ENCODE assay signal across 9 mouse cellular contexts in genomic region chr6:91598942-91599341, GRCm38 (mm10).
DNase-seq lines count a peak whose midpoint lies in the region; ATAC-seq and TF ChIP-seq lines count a peak whose summit lies in the region.
"Had no signal": no experiment of that assay in that cellular context is flagged by ENCODE, and none has a peak within 500 bp of the region (broad histone marks: within the 10 kb centered on the region; RNA-seq: fewer than 3 reads in every experiment).

No protein-coding gene starts in this region.

- H3K9ac ChIP-seq in embryonic facial prominence, embryonic 14.5 days (ENCODE audit: low read depth, low read length) = no peak overlapping the region
- H3K9ac ChIP-seq in heart, postnatal 0 days (replicated peaks; ENCODE audit: low read depth, low read length) = no peak overlapping the region
- H3K9ac ChIP-seq in forebrain, embryonic 15.5 days (replicated peaks) = no peak overlapping the region
- H3K9ac ChIP-seq: liver, embryonic 13.5 days had no signal

- TF ChIP-seq EP300 in heart, postnatal 0 days (IDR thresholded peaks at IDR 0.05; ENCODE audit: low read depth) = peak; percentile 96

- H3K4me3 ChIP-seq in embryonic facial prominence, embryonic 14.5 days (ENCODE audit: low read depth, low read length) = no peak overlapping the region
- H3K4me3 ChIP-seq in heart, postnatal 0 days (ENCODE audit: low read depth, low read length) = no peak overlapping the region
- H3K4me3 ChIP-seq in forebrain, embryonic 15.5 days = no peak overlapping the region
- H3K4me3 ChIP-seq: liver, embryonic 13.5 days had no signal

- no peaks in the 10 kb centered on the region for H3K36me3 ChIP-seq in embryonic facial prominence, embryonic 14.5 days (ENCODE audit: control insufficient read depth, insufficient read depth, low read length)
- no peaks in the 10 kb centered on the region for H3K36me3 ChIP-seq in heart, postnatal 0 days (replicated peaks; ENCODE audit: control insufficient read depth, insufficient read depth, low read length)
- no peaks in the 10 kb centered on the region for H3K36me3 ChIP-seq in forebrain, embryonic 15.5 days
- H3K36me3 ChIP-seq: liver, embryonic 13.5 days had no signal

- H3K9me3 ChIP-seq in embryonic facial prominence, embryonic 14.5 days (ENCODE audit: control insufficient read depth, low read length) = no peaks in the 10 kb centered on the region
- H3K9me3 ChIP-seq in heart, postnatal 0 days (replicated peaks; ENCODE audit: control insufficient read depth, low read length) = no peaks in the 10 kb centered on the region
- H3K9me3 ChIP-seq in forebrain, embryonic 15.5 days = no peaks in the 10 kb centered on the region
- H3K9me3 ChIP-seq: liver, embryonic 13.5 days had no signal

- peak; percentile 96 for DNase-seq in 3134 (ENCODE audit: extremely low read depth, insufficient read length, low spot score)
- DNase-seq in Muller cell, postnatal 12 days (ENCODE audit: inconsistent ontology term) = peak; percentile 97
- DNase-seq in embryonic facial prominence, embryonic 14.5 days (ENCODE audit: low spot score) = peak; percentile 62
- DNase-seq in heart, postnatal 0 days (ENCODE audit: low spot score) = peak; percentile 87
- DNase-seq in left cerebral cortex, adult 11 months (ENCODE audit: low spot score) = peak; percentile 72
- DNase-seq: liver, embryonic 13.5 days had no signal

- no peak overlapping the region for H3K27ac ChIP-seq in embryonic facial prominence, embryonic 14.5 days (replicated peaks; ENCODE audit: low read depth, low read length)
- H3K27ac ChIP-seq in heart, postnatal 0 days (ENCODE audit: low read depth) = peak overlapping the region; percentile 46; the same call in 1 of the 2 replicates
- H3K27ac ChIP-seq in forebrain, embryonic 15.5 days (replicated peaks) = no peak overlapping the region
- H3K27ac ChIP-seq: liver, embryonic 13.5 days had no signal

- peak; percentile 20; the same call in 1 of the 2 replicates for TF ChIP-seq CTCF in heart, postnatal 0 days (IDR thresholded peaks at IDR 0.05; ENCODE audit: low read depth)

- no peaks in the 10 kb centered on the region for H3K27me3 ChIP-seq in embryonic facial prominence, embryonic 14.5 days (replicated peaks; ENCODE audit: control insufficient read depth, insufficient read depth, low read length)
- H3K27me3 ChIP-seq in heart, postnatal 0 days (ENCODE audit: control insufficient read depth, insufficient read depth, low read length) = no peaks in the 10 kb centered on the region
- H3K27me3 ChIP-seq in forebrain, embryonic 15.5 days = no peaks in the 10 kb centered on the region
- H3K27me3 ChIP-seq: liver, embryonic 13.5 days had no signal

- WGBS in embryonic facial prominence, embryonic 14.5 days = 49% methylated on average over 10 of the region's 10 CpGs
- 18% methylated on average over 10 of the region's 10 CpGs for WGBS in heart, postnatal 0 days
- WGBS in forebrain, embryonic 15.5 days = 56% methylated on average over 10 of the region's 10 CpGs

- peak; percentile 67 for ATAC-seq in embryonic facial prominence, embryonic 14.5 days (ENCODE audit: low read depth)
- peak; percentile 95 for ATAC-seq in heart, postnatal 0 days (ENCODE audit: insufficient read depth, low read depth)
- 0 out of 2 replicates have a peak, but pooled peaks have one; percentile 31 for ATAC-seq in monocyte, adult 5-6 weeks (replicated peaks; ENCODE audit: insufficient number of reproducible peaks, low FRiP score, low TSS enrichment, poor library complexity, severe bottlenecking)
- ATAC-seq in granulocyte monocyte progenitor cell, adult 5-6 weeks (replicated peaks; ENCODE audit: poor library complexity, severe bottlenecking) = no peak
- no peak for ATAC-seq in forebrain, embryonic 15.5 days (replicated peaks)

- peaks cover 8% of the 10 kb centered on the region for H3K4me1 ChIP-seq in embryonic facial prominence, embryonic 14.5 days (ENCODE audit: control insufficient read depth, insufficient read depth, low read length)
- peaks cover 7% of the 10 kb centered on the region; the same call in 1 of the 2 replicates for H3K4me1 ChIP-seq in heart, postnatal 0 days (ENCODE audit: control insufficient read depth, insufficient read depth)
- no peaks in the 10 kb centered on the region for H3K4me1 ChIP-seq in forebrain, embryonic 15.5 days
- H3K4me1 ChIP-seq: liver, embryonic 13.5 days had no signal

- H3K4me2 ChIP-seq in embryonic facial prominence, embryonic 14.5 days (ENCODE audit: low read depth, low read length) = no peak overlapping the region
- H3K4me2 ChIP-seq in heart, postnatal 0 days (ENCODE audit: low read depth, low read length) = no peak overlapping the region
- H3K4me2 ChIP-seq in forebrain, embryonic 15.5 days (replicated peaks) = no peak overlapping the region
- H3K4me2 ChIP-seq: liver, embryonic 13.5 days had no signal

Comparison
In these comparisons a context has a peak if more than half of its experiments do, and no peak if none do; other contexts are left out.
1. ATAC-seq: peak in embryonic facial prominence, embryonic 14.5 days (single experiment), heart, postnatal 0 days (single experiment) and monocyte, adult 5-6 weeks (single experiment); none in granulocyte monocyte progenitor cell, adult 5-6 weeks (single experiment) and forebrain, embryonic 15.5 days (single experiment).
2. Peak in every context shown above with its lines, with median percentiles within 50 percentile points of each other: DNase-seq.